Mouse (Mus musculus) sigmoid colon, adult 10 weeks (tissue): ENCODE results near the gene Sntb2. TPM values are rescaled to one million over a fixed set of nuclear protein-coding genes. Genes with fewer than 3 reads are reported as not detected.

Source experiments
- polyA plus RNA-seq: library from polyadenylated mRNA; stranded (reverse); fragments of 350-450 nt; fragmentation: Illumina TruSeq; extraction: RNeasy Lipid Tissue Mini Kit (QIAGEN cat#74804); gene quantifications from one replicate; pipeline ENCODE4 v1.2.3, GENCODE M21; 2014; ENCODE audit warnings: low read depth, low replicate concordance

The Sntb2 gene
- 18.7 TPM for polyA plus RNA-seq

DNA sequence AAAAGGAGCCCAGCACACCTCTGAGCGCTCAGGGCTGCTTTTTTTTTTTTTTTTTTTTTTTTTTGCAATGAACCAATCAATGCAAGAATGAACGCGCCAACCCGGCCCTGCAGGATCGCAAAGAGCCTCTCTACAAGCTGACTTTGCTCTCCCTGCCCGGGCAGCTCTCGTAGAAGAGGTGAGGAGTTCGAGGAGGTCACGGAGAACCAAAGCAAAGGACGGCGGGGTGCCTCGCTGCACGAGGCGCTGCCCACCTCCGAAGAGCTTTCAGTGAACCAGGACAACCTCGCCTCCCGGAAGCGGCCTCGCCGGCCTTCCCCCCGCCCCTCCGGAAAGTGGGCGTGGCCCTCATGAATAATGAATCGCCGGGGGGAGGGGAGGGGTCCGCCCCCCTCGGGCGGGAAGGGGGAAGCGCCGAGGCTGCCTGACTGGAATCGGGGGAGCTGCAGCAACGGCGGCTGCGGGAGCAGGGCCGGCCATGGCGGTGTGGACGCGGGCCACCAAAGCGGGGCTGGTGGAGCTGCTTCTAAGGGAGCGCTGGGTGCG lies at the start of gene Sntb2:
Gene Sntb2, plus strand, starts transcription at position 427 of the 546 bp plus-strand sequence.

DNA sequence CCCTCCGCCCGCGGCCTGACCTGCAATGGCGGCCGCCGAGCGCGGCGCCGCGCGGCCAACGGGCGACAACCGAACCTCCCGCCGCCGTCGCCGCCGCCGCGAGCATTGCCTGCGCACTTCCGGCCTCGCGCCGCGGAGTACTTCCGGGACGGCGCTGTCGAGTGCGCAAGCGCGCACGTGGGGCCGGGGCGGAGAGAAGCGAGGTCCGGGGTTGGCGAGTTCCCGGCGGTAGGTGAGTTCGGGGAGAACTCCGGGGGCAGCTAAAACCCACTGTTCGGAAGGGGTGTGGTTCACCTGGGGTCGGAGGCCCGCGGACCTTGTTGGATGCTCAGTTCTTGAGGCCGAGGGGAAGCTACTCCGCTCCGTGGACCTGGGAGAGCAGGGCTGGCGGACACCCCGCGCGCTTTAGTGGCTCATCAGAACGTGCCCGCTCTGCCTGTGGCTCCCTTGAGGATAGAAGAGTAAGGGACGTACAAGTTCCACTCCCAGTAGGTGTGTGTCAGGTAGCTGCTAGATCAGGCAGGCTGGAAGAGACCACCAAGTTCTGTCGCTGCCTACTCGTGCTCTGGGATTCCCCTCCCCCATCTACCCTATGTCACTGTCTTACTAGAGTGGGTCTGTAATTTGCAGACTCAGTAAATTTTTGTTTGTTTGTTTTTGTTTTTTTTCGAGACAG lies 41.9 kb upstream of the Sntb2 start, which contains the start of gene Utp4:
Gene Utp4, plus strand, starts transcription at position 156 of the 676 bp plus-strand sequence.

DNA sequence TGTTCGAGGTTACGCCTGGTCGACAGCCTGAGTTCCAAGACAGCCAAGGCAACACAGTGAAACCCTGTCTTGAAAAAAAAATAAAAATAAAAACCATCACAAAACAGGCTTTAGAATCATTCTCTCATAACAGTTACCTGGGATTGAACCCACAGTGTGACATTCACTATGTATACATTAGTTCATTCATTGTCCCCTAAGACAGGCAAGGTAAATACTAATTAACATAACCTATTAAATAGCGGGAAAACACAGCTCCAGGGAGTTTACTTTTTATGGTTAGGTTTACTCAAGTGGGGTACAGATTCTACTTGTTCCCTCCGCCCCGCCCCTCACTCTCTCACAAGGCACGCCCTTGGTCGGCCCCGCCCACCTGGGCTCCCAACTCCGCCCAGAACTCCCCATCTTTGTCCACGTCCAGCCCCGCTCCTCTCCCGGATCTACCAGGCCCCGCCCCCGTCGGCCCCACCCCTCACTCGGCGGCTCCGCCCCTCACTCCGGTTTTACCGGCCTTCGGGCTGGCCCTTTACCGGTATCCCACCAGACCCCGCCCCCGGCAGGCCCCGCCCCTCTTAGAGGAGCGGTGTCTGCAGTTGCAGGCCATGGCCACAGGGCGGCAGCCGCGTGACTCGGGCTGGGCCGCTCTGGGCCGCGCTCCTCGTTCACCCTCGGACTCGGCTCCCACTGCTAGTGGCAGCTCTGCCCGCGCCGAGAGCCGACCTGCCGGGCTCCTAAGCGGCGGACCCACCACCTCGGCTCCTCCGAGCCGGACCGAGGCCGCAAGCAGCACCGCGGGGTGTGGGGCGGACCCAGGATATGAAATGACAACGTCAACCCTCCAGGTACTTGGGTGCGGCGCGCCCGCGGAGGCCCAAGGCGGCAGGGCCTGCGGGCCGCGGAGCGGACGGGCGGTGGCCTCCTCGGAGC lies 95.4 kb downstream of the Sntb2 start, which contains the start of gene Vps4a:
Gene Vps4a, plus strand, starts transcription at position 573 of the 927 bp plus-strand sequence.

GRCm38 (mm10) chr8:107048061-107048941 lies 112.8 kb downstream of the Sntb2 start, which contains the start of gene Pdf:
TSS of gene Pdf (minus strand) at chr8:107048614.

DNA sequence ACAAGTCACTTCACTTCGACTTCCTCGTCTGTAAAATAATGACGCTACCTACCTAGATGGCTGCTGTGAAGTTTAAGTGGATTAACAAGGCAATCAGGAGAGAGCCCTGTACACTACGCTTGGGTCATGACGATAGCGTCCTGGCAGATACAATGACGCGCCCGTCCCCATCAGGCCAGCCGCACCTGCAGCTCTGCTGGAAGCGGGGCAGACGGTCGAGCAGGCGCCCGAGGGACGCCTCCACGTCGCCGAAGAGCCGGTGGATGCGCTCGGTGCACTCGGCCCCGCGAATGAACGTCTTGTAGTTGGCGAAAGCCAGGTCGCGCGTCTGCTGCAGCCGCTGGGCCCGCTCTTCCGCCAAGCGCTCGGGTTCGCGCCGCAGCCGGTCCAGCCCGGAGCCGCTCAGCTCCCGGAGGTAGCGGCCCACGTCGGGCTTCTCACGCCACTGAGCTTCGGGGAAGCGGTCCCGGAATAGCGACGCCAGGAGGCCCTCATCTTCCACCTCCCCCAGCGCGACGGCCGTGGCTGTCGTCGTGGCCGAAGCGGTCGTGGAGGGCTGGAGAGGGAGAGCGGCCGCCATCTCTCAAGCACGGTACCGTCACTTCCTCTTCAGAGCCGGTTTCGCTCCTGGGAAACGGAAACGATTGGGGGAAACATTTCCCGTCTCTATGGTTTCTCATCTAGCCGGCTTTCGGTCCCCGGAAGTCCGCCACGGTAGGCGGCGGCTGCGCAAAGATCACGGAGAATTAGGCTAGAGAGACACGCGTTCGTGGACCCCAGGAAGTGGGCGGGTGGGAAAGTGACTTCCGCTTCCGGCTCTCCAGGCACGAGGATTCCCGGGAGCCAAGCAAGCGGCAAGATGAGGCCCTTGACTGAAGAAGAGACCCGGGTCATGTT lies 120.8 kb downstream of the Sntb2 start, which contains the start of the genes Cog8 and Nip7:
Gene Cog8, minus strand, starts transcription at position 614 of the 897 bp plus-strand sequence.
Gene Nip7, plus strand, starts transcription at position 802 of the 897 bp plus-strand sequence.

GRCm38 (mm10) chr8:107065511-107066496 lies 130.3 kb downstream of the Sntb2 start, which contains the start of gene Tmed6:
TSS of gene Tmed6 (minus strand) at chr8:107065644.

Other genes starting within 250 kb of the Sntb2 start
- 0.35 TPM for gene Has3, start 65.5 kb upstream of the Sntb2 start, polyA plus RNA-seq
- gene Utp4, start 42.1 kb upstream of the Sntb2 start, polyA plus RNA-seq = 16.7 TPM
- gene Vps4a, start 95.5 kb downstream of the Sntb2 start, polyA plus RNA-seq = 29.9 TPM
- 38.9 TPM for gene Pdf, start 112.9 kb downstream of the Sntb2 start, polyA plus RNA-seq
- 14.8 TPM for gene Cog8, start 120.9 kb downstream of the Sntb2 start, polyA plus RNA-seq
- gene Nip7, start 121.1 kb downstream of the Sntb2 start, polyA plus RNA-seq = 8.9 TPM
- 3.6 TPM for gene Tmed6, start 129.9 kb downstream of the Sntb2 start, polyA plus RNA-seq
- 27.8 TPM for gene Terf2, start 160.8 kb downstream of the Sntb2 start, polyA plus RNA-seq
- gene Cyb5b, start 214.9 kb downstream of the Sntb2 start, polyA plus RNA-seq = 243 TPM